Mouse (Mus musculus) kidney, adult 2 months (tissue): ENCODE data around the gene Setd1a.

Experiments used
- CTCF ChIP-seq: fragments of 200-500 bp; conservative IDR thresholded peaks from 2 replicates; pipeline ENCODE4 v1.5.1; 2011; ENCODE audit warnings: low read depth, mild to moderate bottlenecking, control low read depth, low read length, moderate library complexity, mixed read lengths; ENCODE audit not compliant: insufficient read depth, insufficient read length
- POLR2A ChIP-seq: fragments of 200-500 bp; IDR thresholded peaks from one replicate; pipeline ENCODE4 v1.6.1; 2011; ENCODE audit warnings: low read depth, low read length, control low read depth

GRCm38 (mm10) chr7:127808821-127809220 is 32.4 kb downstream of the Setd1a start:
- TF ChIP-seq CTCF: no peak
- TF ChIP-seq POLR2A: no peak
